Mouse (Mus musculus) ES-E14 (cell line): ENCODE data around the gene Radil.

Experiments
- HCFC1 ChIP-seq: IDR thresholded peaks from 2 replicates; pipeline ENCODE4 v1.6.1; 2012; ENCODE audit warnings: low read length, inconsistent platforms, borderline replicate concordance; ENCODE audit not compliant: insufficient read depth
- ZC3H11A ChIP-seq: IDR thresholded peaks from 2 replicates; pipeline ENCODE4 v1.6.1; 2012; ENCODE audit warnings: low read depth, mild to moderate bottlenecking, inconsistent platforms, low read length, borderline replicate concordance

DNA sequence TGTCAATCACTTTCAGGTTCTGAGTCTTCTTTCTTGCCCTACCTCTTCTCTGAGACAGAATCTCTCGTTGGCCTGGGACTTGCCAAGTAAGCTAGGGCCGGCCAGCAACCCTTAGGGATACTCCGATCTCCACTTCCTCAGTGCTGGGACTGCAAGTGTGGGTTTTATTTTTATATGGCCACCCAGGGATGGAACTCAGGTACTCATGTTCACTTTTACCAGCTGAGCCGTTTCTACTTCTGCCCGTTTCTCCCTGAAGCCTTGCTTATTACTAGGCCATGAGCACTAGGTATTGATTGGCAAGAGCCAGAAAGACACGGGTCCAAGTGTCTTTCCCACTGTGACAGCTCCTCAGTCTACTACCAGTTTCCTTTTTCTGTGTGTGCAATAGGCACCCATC, 87.9 kb downstream of the Radil start:
- TF ChIP-seq HCFC1 = no peak
- TF ChIP-seq ZC3H11A = no peak
